Mouse (Mus musculus): ENCODE results near the gene Gm9733.
"Not testable (repeated sequence)": the region's sequence is repeated elsewhere in the genome, so short reads cannot be mapped to it uniquely, and the experiment has no call there.

The Gm9733 gene

GRCm38 (mm10) chr3:15332063-15332462 lies at the start of gene Gm9733:
TSS of gene Gm9733 (minus strand) at chr3:15332302.
- in situ Hi-C loops (cut with MboI): no loop called here

- in situ Hi-C loops (cut with MboI): not testable (repeated sequence)
These were observed 23.6 kb upstream of the Gm9733 start for GRCm38 (mm10) chr3:15355690-15356089.

- in situ Hi-C loops (cut with MboI): not testable (repeated sequence)
These were observed 18.2 kb upstream of the Gm9733 start for GRCm38 (mm10) chr3:15350318-15350717.

GRCm38 (mm10) chr3:15345606-15346005 lies 13.5 kb upstream of the Gm9733 start:
- in situ Hi-C loops (cut with MboI): not testable (repeated sequence)

GRCm38 (mm10) chr3:15340287-15340686 lies 8.2 kb upstream of the Gm9733 start:
- in situ Hi-C loops (cut with MboI): no loop called here

- in situ Hi-C loops (cut with MboI): no loop called here
These were observed 2.1 kb upstream of the Gm9733 start for GRCm38 (mm10) chr3:15334182-15334581.

- in situ Hi-C loops (cut with MboI): no loop called here
These were observed 557 bp downstream of the Gm9733 start for GRCm38 (mm10) chr3:15331545-15331944.

- in situ Hi-C loops (cut with MboI): no loop called here
These were observed 2.6 kb downstream of the Gm9733 start for GRCm38 (mm10) chr3:15329549-15329948.

- in situ Hi-C loops (cut with MboI): no loop called here
These were observed 47.4 kb downstream of the Gm9733 start for GRCm38 (mm10) chr3:15284424-15285328.

- in situ Hi-C loops (cut with MboI): no loop called here
These were observed 56.1 kb downstream of the Gm9733 start for GRCm38 (mm10) chr3:15275899-15276526.

GRCm38 (mm10) chr3:15264450-15264849 lies 67.7 kb downstream of the Gm9733 start:
- in situ Hi-C loops (cut with MboI): loop anchor here (25.0 kb wide), 1 partner anchor 773 kb away; no protein-coding TSS in a partner anchor

- in situ Hi-C loops (cut with MboI): loop anchor here (25.0 kb wide), 1 partner anchor 782 kb away; no protein-coding TSS in a partner anchor
These were observed 76.4 kb downstream of the Gm9733 start for GRCm38 (mm10) chr3:15255726-15256125.

Measured in mature B cell (primary cell).